Mouse (Mus musculus): ENCODE measurements around the gene Cerk.

DNA sequence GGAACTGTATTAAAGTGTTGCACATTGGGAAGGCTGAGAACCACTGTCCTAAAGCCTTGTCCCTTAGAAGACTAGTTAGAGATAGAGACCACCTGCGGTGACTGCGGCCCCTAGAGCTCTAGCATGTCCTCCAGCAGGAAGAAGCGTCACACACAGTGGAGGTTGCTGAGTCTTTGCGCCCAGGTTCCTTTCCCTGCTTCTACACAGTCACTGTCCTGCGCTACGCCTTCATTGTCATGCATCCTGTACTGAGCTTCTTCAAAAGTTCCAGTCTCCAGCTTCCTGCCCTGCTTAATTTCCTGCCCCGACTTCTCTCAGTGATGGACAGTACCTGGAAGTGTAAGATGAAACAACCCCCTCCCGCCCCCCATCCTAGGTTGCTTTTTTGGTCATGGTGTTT lies 43.1 kb upstream of the Cerk start:
- TF ChIP-seq GATA1 (IDR thresholded peaks at IDR 0.05; ENCODE audit: low read length) (no peak), TAL1 (IDR thresholded peaks at IDR 0.05; ENCODE audit: low read length) (no peak)

Measured in erythroblast, embryonic 14.5 days (primary cell).